Mouse (Mus musculus) neural tube, embryonic 13.5 days (tissue): ENCODE measurements at regions not wholly inside any gene's neighbourhood (a gene's known extent, or its start where the extent isn't known, plus 50 kb on each side); places are given as distances from the start of the nearest gene placed in this dataset.

Experiments used
- ATAC-seq: fragments of 200-750 bp; cut with Nextera tagmentation; 2 replicates; pipeline ENCODE4 v1.8.0; 2017; ENCODE audit warnings: low read depth, mild to moderate bottlenecking, moderate TSS enrichment, moderate library complexity
- H3K27ac ChIP-seq: fragments of 300-500 bp; sonication (generic); replicated peaks from 2 replicates; pipeline ENCODE4 v1.5.1; 2015; ENCODE audit warnings: moderate library complexity, mild to moderate bottlenecking, inconsistent platforms
- H3K27me3 ChIP-seq: fragments of 300-500 bp; sonication (generic); 2 replicates; pipeline ENCODE4 v1.6.1; 2015; ENCODE audit warnings: mild to moderate bottlenecking, inconsistent platforms
- H3K36me3 ChIP-seq: fragments of 300-500 bp; sonication (generic); 2 replicates; pipeline ENCODE4 v1.6.1; 2015; ENCODE audit warnings: mild to moderate bottlenecking, inconsistent platforms
- H3K4me1 ChIP-seq: fragments of 300-500 bp; sonication (generic); replicated peaks from 2 replicates; pipeline ENCODE4 v1.6.1; 2015; ENCODE audit warnings: inconsistent platforms
- H3K4me2 ChIP-seq: fragments of 300-500 bp; sonication (generic); 2 replicates; pipeline ENCODE4 v1.6.1; 2015; ENCODE audit warnings: inconsistent platforms, mild to moderate bottlenecking, moderate library complexity
- H3K4me3 ChIP-seq: fragments of 300-500 bp; sonication (generic); 2 replicates; pipeline ENCODE4 v1.5.1; 2015; ENCODE audit warnings: mild to moderate bottlenecking, inconsistent platforms
- H3K9ac ChIP-seq: fragments of 300-500 bp; sonication (generic); 2 replicates; pipeline ENCODE4 v1.6.1; 2015; ENCODE audit warnings: moderate library complexity, mild to moderate bottlenecking, inconsistent platforms
- H3K9me3 ChIP-seq: fragments of 300-500 bp; sonication (generic); 2 replicates; pipeline ENCODE4 v1.6.1; 2016; ENCODE audit warnings: inconsistent platforms
- WGBS: fragments of 180-500 bp; shearing (Covaris S2); methylation state at CpG from one replicate; pipeline ENCODE4 v1.1.7; 2015; 5-methylcytosine and 5-hydroxymethylcytosine counted together

- Histone ChIP-seq H3K4me1 (no peaks in the 10 kb centered on the region), H3K9me3 (0 out of 2 replicates have a peak, but pooled peaks cover 3% of the 10 kb centered on the region), H3K9ac (no peak overlapping the region), H3K36me3 (no peaks in the 10 kb centered on the region), H3K4me2 (no peak overlapping the region), H3K27me3 (no peaks in the 10 kb centered on the region), H3K4me3 (no peak overlapping the region), H3K27ac (no peak overlapping the region)
- 89% methylated on average over 4 of the region's 4 CpGs for WGBS
- no peak for ATAC-seq
Observed at GRCm38 (mm10) chr5:35221451-35222305, 56.4 kb upstream of the Adra2c start.

- Histone ChIP-seq H3K4me1 (0 out of 2 replicates have a peak, but pooled peaks cover 6% of the 10 kb centered on the region), H3K4me3 (no peak overlapping the region), H3K27ac (peak overlapping the region; percentile 14; the same call in 1 of the 2 replicates), H3K27me3 (no peaks in the 10 kb centered on the region), H3K9ac (no peak overlapping the region), H3K9me3 (0 out of 2 replicates have a peak, but pooled peaks cover 3% of the 10 kb centered on the region), H3K4me2 (no peak overlapping the region), H3K36me3 (no peaks in the 10 kb centered on the region)
- no peak for ATAC-seq
- 66% methylated on average over 2 of the region's 2 CpGs for WGBS
Observed at GRCm38 (mm10) chr5:35216271-35216670, 61.8 kb upstream of the Adra2c start.

GRCm38 (mm10) chr5:35215480-35216195, 62.5 kb upstream of the Adra2c start:
- no peak overlapping the region for H3K27ac ChIP-seq
- no peak overlapping the region for H3K4me3 ChIP-seq
- H3K27me3 ChIP-seq: no peaks in the 10 kb centered on the region
- H3K9me3 ChIP-seq: 0 out of 2 replicates have a peak, but pooled peaks cover 3% of the 10 kb centered on the region
- 45% methylated on average over 11 of the region's 11 CpGs for WGBS
- 0 out of 2 replicates have a peak, but pooled peaks cover 6% of the 10 kb centered on the region for H3K4me1 ChIP-seq
- no peaks in the 10 kb centered on the region for H3K36me3 ChIP-seq
- H3K9ac ChIP-seq: no peak overlapping the region
- peak; percentile 61; the same call in 1 of the 2 replicates for ATAC-seq
- no peak overlapping the region for H3K4me2 ChIP-seq

- 82% methylated on average over 11 of the region's 11 CpGs for WGBS
- Histone ChIP-seq H3K4me2 (no peak overlapping the region), H3K27me3 (no peaks in the 10 kb centered on the region), H3K9ac (no peak overlapping the region), H3K4me1 (0 out of 2 replicates have a peak, but pooled peaks cover 6% of the 10 kb centered on the region), H3K36me3 (no peaks in the 10 kb centered on the region), H3K9me3 (0 out of 2 replicates have a peak, but pooled peaks cover 3% of the 10 kb centered on the region), H3K4me3 (no peak overlapping the region), H3K27ac (no peak overlapping the region)
- ATAC-seq: no peak
Observed at GRCm38 (mm10) chr5:35215007-35215406, 63.1 kb upstream of the Adra2c start.

- no peaks in the 10 kb centered on the region for H3K27me3 ChIP-seq
- no peak overlapping the region for H3K9ac ChIP-seq
- ATAC-seq: no peak
- no peak overlapping the region for H3K27ac ChIP-seq
- no peaks in the 10 kb centered on the region for H3K36me3 ChIP-seq
- 58% methylated on average over 1 of the region's 1 CpGs for WGBS
- no peaks in the 10 kb centered on the region for H3K4me1 ChIP-seq
- no peaks in the 10 kb centered on the region for H3K9me3 ChIP-seq
- H3K4me2 ChIP-seq: no peak overlapping the region
- no peak overlapping the region for H3K4me3 ChIP-seq
Observed at GRCm38 (mm10) chr5:35209348-35209747, 68.8 kb upstream of the Adra2c start.

GRCm38 (mm10) chr5:35204049-35204448, 74.1 kb upstream of the Adra2c start:
- Histone ChIP-seq H3K4me2 (no peak overlapping the region), H3K36me3 (no peaks in the 10 kb centered on the region), H3K27me3 (no peaks in the 10 kb centered on the region), H3K9ac (no peak overlapping the region), H3K4me3 (no peak overlapping the region), H3K27ac (no peak overlapping the region), H3K9me3 (no peaks in the 10 kb centered on the region), H3K4me1 (no peaks in the 10 kb centered on the region)
- ATAC-seq: no peak
- WGBS: 92% methylated on average over 6 of the region's 6 CpGs

DNA sequence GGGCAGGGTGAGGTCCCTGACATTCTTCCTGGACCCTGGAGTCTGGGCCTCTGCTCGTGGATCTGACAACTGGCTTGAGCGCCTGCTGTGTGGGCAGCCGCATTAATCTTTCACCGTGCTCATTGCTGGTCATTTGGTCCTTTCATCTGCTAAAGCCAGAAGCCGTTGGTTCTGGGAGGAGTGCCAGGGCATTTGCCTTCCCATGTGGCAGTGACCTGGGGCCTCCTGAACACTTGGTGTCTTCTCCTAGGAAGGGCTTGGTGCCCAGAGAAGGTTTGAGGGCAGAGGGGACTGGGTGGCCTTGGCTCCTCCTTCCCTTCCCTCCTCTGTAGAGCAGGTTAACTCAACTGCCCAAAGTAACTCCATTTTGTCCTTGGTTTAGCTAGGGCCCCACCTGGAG, 79.7 kb upstream of the Adra2c start:
- 41% methylated on average over 5 of the region's 5 CpGs for WGBS
- H3K27me3 ChIP-seq: no peaks in the 10 kb centered on the region
- no peak overlapping the region for H3K9ac ChIP-seq
- H3K36me3 ChIP-seq: no peaks in the 10 kb centered on the region
- no peaks in the 10 kb centered on the region for H3K4me1 ChIP-seq
- H3K9me3 ChIP-seq: no peaks in the 10 kb centered on the region
- ATAC-seq: no peak
- no peak overlapping the region for H3K27ac ChIP-seq
- H3K4me3 ChIP-seq: no peak overlapping the region
- no peak overlapping the region for H3K4me2 ChIP-seq

DNA sequence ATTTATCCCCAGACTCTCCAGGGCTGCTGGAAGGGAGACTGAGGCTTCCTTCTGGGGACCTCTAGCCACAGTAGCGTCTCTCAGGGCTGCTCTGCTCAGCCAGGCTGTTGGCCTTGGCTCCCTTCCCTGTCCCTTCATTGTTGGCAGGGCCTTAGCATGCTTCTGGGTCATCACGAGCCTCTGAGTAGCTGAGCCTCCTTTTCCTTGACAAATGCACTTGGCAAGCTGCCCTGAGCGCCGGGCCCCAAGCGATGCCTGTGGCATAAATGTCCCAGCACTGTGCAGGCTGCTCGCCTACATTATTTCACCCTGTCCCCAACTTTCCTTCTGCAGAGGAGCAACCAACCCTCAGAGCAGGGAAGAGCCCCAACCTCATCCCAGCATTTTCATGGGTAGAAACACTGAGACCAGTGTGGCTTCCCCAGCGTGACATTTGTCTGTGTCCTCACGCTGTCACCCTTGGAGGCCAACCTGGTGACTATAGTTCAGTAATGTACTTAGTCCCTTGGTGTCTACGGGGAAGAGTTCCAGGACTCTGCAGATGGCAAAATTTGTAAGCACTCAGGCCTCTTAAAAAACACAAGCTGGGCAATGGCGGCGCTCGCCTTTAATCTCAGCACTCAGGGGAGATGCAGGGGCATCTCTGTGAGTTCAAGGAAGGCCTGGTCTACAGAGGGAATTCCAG, 83.7 kb upstream of the Lrpap1 start:
- Histone ChIP-seq H3K9ac (no peak overlapping the region), H3K27me3 (no peaks in the 10 kb centered on the region), H3K27ac (0 out of 2 replicates have a peak overlapping the region, but pooled peaks have one; percentile 52), H3K9me3 (no peaks in the 10 kb centered on the region), H3K4me2 (no peak overlapping the region), H3K4me3 (no peak overlapping the region), H3K36me3 (no peaks in the 10 kb centered on the region), H3K4me1 (peaks cover 20% of the 10 kb centered on the region)
- WGBS: 66% methylated on average over 12 of the region's 12 CpGs
- peak; percentile 74; the same call in 1 of the 2 replicates for ATAC-seq

DNA sequence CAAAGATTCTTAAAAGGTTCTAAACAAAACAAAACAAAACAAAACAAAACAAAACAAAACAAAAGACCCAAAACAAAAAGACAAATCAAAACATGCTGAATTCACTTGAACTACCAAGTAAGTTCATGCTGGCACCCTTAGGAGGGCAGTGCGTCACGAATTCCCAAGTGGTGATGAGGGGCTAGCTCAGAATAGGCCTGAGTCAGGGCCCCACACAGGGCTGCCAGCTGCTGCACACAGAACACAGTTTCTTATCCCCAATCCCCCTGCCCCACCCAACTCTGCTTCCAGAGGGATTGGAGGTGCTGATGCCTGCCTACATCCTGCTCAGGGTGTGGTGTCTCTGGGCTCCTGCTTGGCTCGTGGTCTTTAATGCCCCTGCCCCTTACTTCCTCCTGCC, 80.3 kb upstream of the Lrpap1 start:
- no peak overlapping the region for H3K27ac ChIP-seq
- ATAC-seq: no peak
- no peak overlapping the region for H3K4me3 ChIP-seq
- peaks cover 20% of the 10 kb centered on the region for H3K4me1 ChIP-seq
- H3K27me3 ChIP-seq: no peaks in the 10 kb centered on the region
- H3K9me3 ChIP-seq: no peaks in the 10 kb centered on the region
- no peaks in the 10 kb centered on the region for H3K36me3 ChIP-seq
- no peak overlapping the region for H3K9ac ChIP-seq
- H3K4me2 ChIP-seq: no peak overlapping the region
- WGBS: 60% methylated on average over 3 of the region's 3 CpGs

GRCm38 (mm10) chr5:35185289-35185688, 79.7 kb upstream of the Lrpap1 start:
- no peak for ATAC-seq
- Histone ChIP-seq H3K4me3 (no peak overlapping the region), H3K4me2 (no peak overlapping the region)

GRCm38 (mm10) chr5:35183418-35183817, 77.9 kb upstream of the Lrpap1 start:
- Histone ChIP-seq H3K4me1 (peaks cover 13% of the 10 kb centered on the region), H3K4me2 (no peak overlapping the region), H3K36me3 (no peaks in the 10 kb centered on the region), H3K9ac (no peak overlapping the region), H3K4me3 (no peak overlapping the region), H3K27me3 (no peaks in the 10 kb centered on the region), H3K27ac (no peak overlapping the region), H3K9me3 (no peaks in the 10 kb centered on the region)
- 88% methylated on average over 7 of the region's 7 CpGs for WGBS
- no peak for ATAC-seq

More at GRCm38 (mm10) chr5:35185289-35185688, 79.7 kb upstream of the Lrpap1 start:
- Histone ChIP-seq H3K36me3 (no peaks in the 10 kb centered on the region), H3K27ac (no peak overlapping the region), H3K4me1 (peaks cover 20% of the 10 kb centered on the region), H3K27me3 (no peaks in the 10 kb centered on the region), H3K9ac (no peak overlapping the region), H3K9me3 (no peaks in the 10 kb centered on the region)

- Histone ChIP-seq H3K4me1 (0 out of 2 replicates have a peak, but pooled peaks cover 4% of the 10 kb centered on the region), H3K9me3 (no peaks in the 10 kb centered on the region), H3K4me2 (no peak overlapping the region), H3K36me3 (no peaks in the 10 kb centered on the region), H3K4me3 (no peak overlapping the region), H3K27ac (no peak overlapping the region), H3K27me3 (no peaks in the 10 kb centered on the region; the same call in 1 of the 2 replicates), H3K9ac (no peak overlapping the region)
- ATAC-seq: 0 out of 2 replicates have a peak, but pooled peaks have one; percentile 42
- WGBS: 75% methylated on average over 4 of the region's 4 CpGs
Observed at GRCm38 (mm10) chr5:35177332-35177731, 71.8 kb upstream of the Lrpap1 start.
